Mouse (Mus musculus) ES-Bruce4 (cell line): ENCODE data around the gene Cd300lf.

Experiments used
- CTCF ChIP-seq: IDR thresholded peaks from one replicate; pipeline ENCODE4 v1.8.1; 2011; ENCODE audit warnings: low read depth, low read length
- POLR2A ChIP-seq: IDR thresholded peaks from one replicate; pipeline ENCODE4 v1.8.1; 2011; ENCODE audit warnings: low read length; ENCODE audit not compliant: insufficient read depth

DNA sequence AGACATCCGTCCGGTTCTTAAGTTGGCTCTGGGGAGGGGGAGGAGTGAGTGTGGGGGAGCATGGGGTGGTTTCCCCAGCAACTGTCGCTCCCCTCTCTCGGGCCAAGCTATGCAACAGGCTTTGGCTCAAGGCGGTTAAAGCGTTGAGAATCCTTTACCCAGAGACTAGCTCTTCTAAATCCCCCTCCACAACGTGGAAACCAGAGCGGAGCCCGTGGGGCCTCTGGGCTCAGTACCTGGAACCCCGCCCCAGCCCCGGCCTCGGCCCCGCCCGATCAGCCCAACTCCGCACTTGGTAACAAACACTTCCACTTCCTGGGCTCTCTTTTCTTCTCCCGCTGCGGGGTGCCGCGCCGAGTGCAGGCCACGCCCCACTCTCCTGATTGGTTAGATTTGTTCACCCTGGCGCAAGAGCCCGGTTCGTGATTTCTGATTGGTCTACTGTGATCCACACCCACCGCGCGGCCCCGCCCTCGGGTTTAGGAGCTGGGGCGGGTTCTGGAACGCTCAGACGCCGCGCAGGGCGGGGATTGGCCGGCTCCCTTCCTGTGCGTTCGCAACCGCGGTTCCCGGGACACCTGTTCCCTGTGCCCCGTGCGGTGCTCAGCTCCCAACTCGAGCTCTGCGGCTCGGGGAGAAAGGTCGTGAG lies 29.2 kb upstream of the Cd300lf start, which contains the start of gene Slc9a3r1:
- TF ChIP-seq CTCF = no peak
- TF ChIP-seq POLR2A = peak; percentile 87
